Mouse (Mus musculus): ENCODE data around the gene Dach1.

DNA sequence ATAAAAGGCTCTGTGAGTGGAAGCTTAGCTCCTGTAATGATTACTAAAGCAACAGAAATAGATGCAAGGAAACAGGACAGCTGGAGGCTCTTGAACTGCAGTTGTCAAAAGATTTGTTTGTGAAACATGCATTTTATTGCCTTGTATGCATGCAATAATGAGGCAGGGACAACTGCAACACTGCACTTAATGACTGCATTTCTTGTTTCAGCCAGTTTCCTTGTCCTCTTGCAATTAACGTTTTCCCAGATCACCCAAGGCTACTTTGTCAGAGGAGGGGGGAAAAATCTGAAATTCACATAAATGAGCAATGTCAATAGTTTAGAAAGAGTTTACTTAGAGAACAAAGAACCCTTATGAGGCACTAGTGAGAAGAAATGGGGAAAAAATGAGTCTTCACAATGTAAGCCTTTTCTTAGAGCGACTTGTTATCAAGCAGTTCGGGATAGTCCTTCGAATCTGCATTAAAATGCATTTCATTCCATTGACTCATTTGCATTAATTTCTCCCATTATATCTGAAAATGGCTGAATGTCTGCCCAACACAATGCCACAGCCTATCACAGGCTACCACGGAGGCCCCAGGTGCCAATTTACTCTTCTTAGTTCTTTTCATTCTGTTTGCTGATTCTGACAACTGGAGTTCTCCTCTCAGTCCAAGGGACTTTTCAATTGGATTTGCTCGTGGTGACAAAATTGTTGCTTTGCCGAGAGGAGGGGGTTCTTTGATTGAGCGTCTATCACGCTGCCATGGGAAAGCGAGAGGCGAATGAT lies 96.7 kb downstream of the Dach1 start:
- TF ChIP-seq POLR2A (IDR thresholded peaks at IDR 0.05; ENCODE audit: borderline replicate concordance, extremely low read depth, low read depth, low read length) (no peak), CTCF (IDR thresholded peaks at IDR 0.05; ENCODE audit: insufficient read depth, low read length) (no peak)

Data from lung, adult 2 months (tissue).